Mouse (Mus musculus) lung, adult 2 months (tissue): ENCODE measurements around the gene Mllt3. TPM values are rescaled to one million over a fixed set of nuclear protein-coding genes. Genes with fewer than 3 reads are reported as not detected.

ENCODE experiments used
- DNase-seq: peaks from one replicate; pipeline ENCODE4 v3.0.0; 2022
- H3K4me1 ChIP-seq: fragments of 200-500 bp; 2 replicates; pipeline ENCODE4 v1.6.1; 2011; ENCODE audit warnings: low read length; ENCODE audit not compliant: control insufficient read depth, insufficient read depth
- H3K4me3 ChIP-seq: fragments of 200-500 bp; replicated peaks from 2 replicates; pipeline ENCODE3; 2011; ENCODE audit warnings: low read depth, mild to moderate bottlenecking, control low read depth, low read length; ENCODE audit errors: extremely low read depth
- CTCF ChIP-seq: fragments of 200-500 bp; IDR thresholded peaks from 2 replicates; pipeline ENCODE4 v1.5.1; 2011; ENCODE audit warnings: mild to moderate bottlenecking, low read length, control low read depth; ENCODE audit not compliant: insufficient read depth
- POLR2A ChIP-seq: fragments of 200-500 bp; IDR thresholded peaks from 2 replicates; pipeline ENCODE4 v1.6.1; 2011; ENCODE audit warnings: low read depth, mild to moderate bottlenecking, control low read depth, low read length, borderline replicate concordance; ENCODE audit errors: extremely low read depth
- WGBS: fragments of 180-500 bp; shearing (Covaris S2); methylation state at CpG from one replicate; pipeline ENCODE4 v1.1.7; 2018; 5-methylcytosine and 5-hydroxymethylcytosine counted together
- polyA plus RNA-seq: library from polyadenylated mRNA; depleted of rRNA; stranded (reverse); fragments of >200 nt; gene quantifications from 2 replicates; pipeline ENCODE4 v1.2.3, GENCODE M21; 2012

The Mllt3 gene
- polyA plus RNA-seq, 1 experiment, result 8.5 TPM

- 69% methylated on average over 10 of the region's 10 CpGs for WGBS
- DNase-seq, result no peak
- no peak overlapping the region for H3K4me3 ChIP-seq
- no peak for TF ChIP-seq POLR2A
- no peak for TF ChIP-seq CTCF
- H3K4me1 ChIP-seq, result no peaks in the 10 kb centered on the region
These were observed 192.8 kb downstream of the Mllt3 start for GRCm38 (mm10) chr4:87840210-87840910.

DNA sequence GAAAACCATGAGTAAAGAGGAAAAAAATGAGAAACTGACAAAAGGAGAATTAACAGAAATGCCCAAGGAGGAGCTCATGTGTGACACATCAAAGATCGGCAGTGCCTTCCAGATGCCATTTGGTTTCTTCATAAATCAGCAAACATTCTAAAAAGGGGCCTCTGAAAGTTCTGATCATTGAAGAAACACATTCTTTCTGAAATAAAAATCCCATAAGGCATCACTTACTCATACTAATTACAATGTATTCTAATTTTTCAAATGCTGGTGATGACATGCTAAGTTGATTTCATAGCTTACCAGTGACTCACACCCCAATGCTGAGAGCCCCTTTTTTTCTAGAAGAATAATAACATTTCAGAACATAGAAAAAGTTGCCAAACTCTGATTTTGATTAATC is 194.4 kb downstream of the Mllt3 start:
- 73% methylated on average over 1 of the region's 1 CpGs for WGBS
- no peak overlapping the region for H3K4me3 ChIP-seq
- TF ChIP-seq POLR2A (no peak), CTCF (no peak)
- DNase-seq, result no peak
- no peaks in the 10 kb centered on the region for H3K4me1 ChIP-seq

DNA sequence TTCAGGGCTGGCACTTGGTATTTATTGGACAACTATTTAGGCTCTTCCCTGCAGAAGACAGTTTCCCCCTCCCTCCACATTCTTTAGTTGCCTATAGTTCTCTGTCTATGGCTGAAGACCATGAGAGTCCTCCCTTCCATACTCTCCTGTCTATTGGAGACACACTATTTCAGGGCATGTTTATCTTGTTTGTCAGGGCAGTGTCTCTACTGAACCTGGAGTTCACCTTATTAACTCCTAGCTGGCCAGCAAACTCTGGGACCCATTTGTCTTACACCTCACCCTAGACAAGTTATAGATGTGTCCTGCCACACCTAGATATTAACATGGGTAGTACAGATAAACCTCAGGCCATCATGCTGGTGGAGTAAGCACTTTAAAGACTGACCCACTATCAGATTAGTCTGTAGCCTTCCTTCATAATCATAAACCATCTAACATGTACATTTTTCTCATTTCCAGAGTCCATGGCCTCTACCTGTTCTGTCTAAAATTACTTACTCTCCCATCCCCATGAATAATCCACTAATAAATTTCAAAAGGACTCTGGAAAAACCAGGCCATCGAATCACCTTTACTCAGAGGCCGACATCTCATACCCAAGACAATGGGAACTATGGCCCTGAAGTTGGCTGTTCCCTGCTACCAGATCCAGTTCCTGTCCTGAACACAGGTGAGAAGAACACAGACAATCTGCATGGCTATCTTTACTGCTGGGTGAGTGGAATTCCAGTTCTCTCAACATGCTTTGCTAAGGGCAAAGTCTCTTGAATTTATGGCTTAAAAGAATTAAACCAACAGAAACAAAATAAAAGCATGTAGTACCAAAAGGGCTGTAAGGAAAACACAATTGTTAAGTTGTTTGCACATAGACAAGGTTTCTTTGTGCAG is 195.4 kb downstream of the Mllt3 start:
- Histone ChIP-seq H3K4me3 (no peak overlapping the region), H3K4me1 (no peaks in the 10 kb centered on the region)
- WGBS, result 100% methylated on average over 2 of the region's 2 CpGs
- no peak for TF ChIP-seq POLR2A
- TF ChIP-seq CTCF, result no peak
- no peak for DNase-seq

GRCm38 (mm10) chr4:87836257-87836656 is 196.9 kb downstream of the Mllt3 start:
- DNase-seq, result no peak
- Histone ChIP-seq H3K4me1 (no peaks in the 10 kb centered on the region), H3K4me3 (no peak overlapping the region)
- TF ChIP-seq POLR2A (no peak), CTCF (no peak)
- WGBS, result 67% methylated on average over 5 of the region's 5 CpGs

GRCm38 (mm10) chr4:87835191-87835590 is 198.0 kb downstream of the Mllt3 start:
- Histone ChIP-seq H3K4me3 (no peak overlapping the region), H3K4me1 (no peaks in the 10 kb centered on the region)
- no peak for TF ChIP-seq CTCF
- TF ChIP-seq POLR2A, result no peak
- no peak for DNase-seq
- WGBS, result 90% methylated on average over 6 of the region's 6 CpGs

DNA sequence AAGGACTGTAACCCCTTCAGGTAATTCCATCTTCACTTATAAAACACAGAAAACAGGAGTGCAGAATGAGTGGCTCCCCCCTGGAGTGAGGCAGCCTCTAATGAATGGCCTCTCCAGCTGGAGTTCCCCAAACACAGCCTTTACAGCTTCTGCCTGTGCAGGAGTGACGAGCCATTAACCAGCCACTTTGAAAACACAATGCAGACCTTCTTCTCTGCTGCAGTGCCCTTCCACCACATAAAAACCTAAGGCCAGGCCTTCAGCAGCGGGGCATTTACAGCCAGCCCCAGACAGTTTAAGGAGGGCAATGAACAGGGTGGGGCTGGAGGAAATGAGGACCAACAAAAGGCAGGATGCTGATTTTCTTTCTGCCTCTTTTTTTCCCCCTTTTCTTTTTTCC is 198.9 kb downstream of the Mllt3 start:
- no peak overlapping the region for H3K4me3 ChIP-seq
- TF ChIP-seq CTCF, result no peak
- no peak for DNase-seq
- no peaks in the 10 kb centered on the region for H3K4me1 ChIP-seq
- WGBS, result 72% methylated on average over 2 of the region's 2 CpGs

- TF ChIP-seq POLR2A (no peak), CTCF (no peak)
- 71% methylated on average over 6 of the region's 6 CpGs for WGBS
- Histone ChIP-seq H3K4me3 (no peak overlapping the region), H3K4me1 (no peaks in the 10 kb centered on the region; the same call in 1 of the 2 replicates)
- DNase-seq, result no peak
These were observed 202.3 kb downstream of the Mllt3 start for GRCm38 (mm10) chr4:87830794-87831306.

- TF ChIP-seq POLR2A (no peak), CTCF (no peak)
- Histone ChIP-seq H3K4me1 (no peaks in the 10 kb centered on the region; the same call in 1 of the 2 replicates), H3K4me3 (no peak overlapping the region)
- WGBS, result 88% methylated on average over 5 of the region's 5 CpGs
- no peak for DNase-seq
These were observed 203.6 kb downstream of the Mllt3 start for GRCm38 (mm10) chr4:87829426-87830063.

DNA sequence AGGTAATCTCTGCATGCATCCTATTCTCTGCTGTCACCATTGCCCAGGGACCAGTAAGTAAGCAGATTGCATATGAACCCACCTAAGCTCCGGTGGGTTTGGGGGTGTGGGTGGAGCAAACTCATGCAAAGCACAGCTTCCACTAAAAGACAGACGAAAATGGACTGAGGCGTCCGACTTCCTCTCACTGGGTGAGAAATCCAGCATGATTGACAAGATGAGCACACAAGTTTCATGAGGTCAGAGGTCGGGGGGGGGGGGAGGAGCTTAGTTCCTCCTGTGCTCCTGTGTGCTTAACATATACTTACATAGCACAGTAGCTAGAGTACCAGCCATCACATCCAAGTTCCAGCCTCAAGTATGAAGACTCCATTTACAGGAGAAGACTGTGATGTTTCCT is 206.8 kb downstream of the Mllt3 start:
- WGBS, result 83% methylated on average over 5 of the region's 5 CpGs
- no peak overlapping the region for H3K4me3 ChIP-seq
- TF ChIP-seq CTCF (no peak), POLR2A (no peak)
- H3K4me1 ChIP-seq, result peaks cover 6% of the 10 kb centered on the region
- no peak for DNase-seq
